Mouse (Mus musculus) C2C12 (cell line): Measurements from ENCODE around the gene Arpc1b.

Experiments
- CEBPB ChIP-seq: IDR thresholded peaks from one replicate; pipeline ENCODE4 v1.6.1; 2011; ENCODE audit warnings: low read depth, mild to moderate bottlenecking, control low read depth, moderate library complexity
- CTCF ChIP-seq: IDR thresholded peaks from one replicate; pipeline ENCODE4 v1.5.1; 2011; ENCODE audit not compliant: control insufficient read depth, insufficient read depth, insufficient read length
- FOSL1 ChIP-seq: IDR thresholded peaks from one replicate; pipeline ENCODE4 v1.8.0; 2011; ENCODE audit warnings: mild to moderate bottlenecking, low read length; ENCODE audit not compliant: poor library complexity, insufficient read depth, severe bottlenecking
- MAX ChIP-seq: IDR thresholded peaks from one replicate; pipeline ENCODE4 v1.6.1; 2011; ENCODE audit warnings: mild to moderate bottlenecking, control low read depth
- MYOD1 ChIP-seq: IDR thresholded peaks from one replicate; pipeline ENCODE4 v1.6.1; 2011; ENCODE audit warnings: low read depth; ENCODE audit not compliant: control insufficient read depth, insufficient read length
- MYOG ChIP-seq: IDR thresholded peaks from one replicate; pipeline ENCODE4 v1.6.1; 2011; ENCODE audit not compliant: control insufficient read depth, insufficient read length; ENCODE audit errors: extremely low read depth
- USF1 ChIP-seq: IDR thresholded peaks from one replicate; pipeline ENCODE4 v1.6.1; 2011; ENCODE audit warnings: low read depth, mild to moderate bottlenecking, control low read depth, moderate library complexity

DNA sequence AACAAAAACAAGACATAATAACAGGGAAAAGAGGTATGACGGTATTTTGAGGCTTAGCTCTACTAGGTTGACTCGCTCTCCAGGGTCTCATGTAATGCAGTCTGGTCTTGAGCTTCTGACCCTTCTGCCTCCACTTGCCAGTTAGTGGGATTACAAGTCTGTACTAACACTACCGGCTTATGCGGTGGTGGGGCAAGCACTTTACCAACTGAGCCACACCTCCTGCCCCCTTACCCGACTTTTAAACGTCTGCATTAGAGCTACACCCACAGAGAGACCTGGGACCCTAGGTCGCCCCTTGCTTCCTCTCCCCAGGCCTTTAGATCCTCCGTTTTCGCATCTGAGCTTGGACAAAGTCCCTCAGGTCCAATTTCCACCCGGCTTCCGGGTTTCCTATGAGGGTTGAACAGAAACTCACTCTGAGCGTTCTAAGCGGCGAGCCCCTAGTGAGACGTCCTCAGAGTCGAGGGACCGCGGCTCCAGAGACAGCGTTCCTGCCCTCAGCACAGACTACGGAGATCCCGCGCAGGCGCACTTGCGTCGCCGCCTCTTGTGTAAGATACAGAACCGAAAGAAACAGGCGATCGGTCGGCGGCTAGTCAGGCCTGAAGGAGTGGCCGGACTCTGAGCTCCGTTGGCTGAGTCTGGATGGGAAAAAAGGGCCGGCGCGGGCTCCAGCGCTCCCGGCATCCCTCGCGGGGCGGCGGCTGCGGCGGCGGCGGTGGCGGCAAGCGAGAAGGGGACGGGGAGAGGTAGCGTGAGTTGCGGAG, 52.7 kb downstream of the Arpc1b start, which contains the start of the genes Ptcd1 and Cpsf4:
- TF ChIP-seq CTCF (no peak), USF1 (no peak), MYOG (no peak), CEBPB (peak; percentile 77), MAX (no peak), FOSL1 (no peak), MYOD1 (no peak)
